Mouse (Mus musculus): ENCODE data around the gene Ccl7. TPM values are rescaled to one million over a fixed set of nuclear protein-coding genes. Genes with fewer than 3 reads are reported as not detected.
A peak's percentile ranks its signal among the peaks of the same experiment; 100 is the strongest.

The Ccl7 gene
- under 1 TPM in 1 of 2 experiments, not detected in 1; 0.51 TPM for total RNA-seq (2021)
- long read RNA-seq, experiment 1 = 0 reads
- long read RNA-seq, experiment 2 = 0 reads

DNA sequence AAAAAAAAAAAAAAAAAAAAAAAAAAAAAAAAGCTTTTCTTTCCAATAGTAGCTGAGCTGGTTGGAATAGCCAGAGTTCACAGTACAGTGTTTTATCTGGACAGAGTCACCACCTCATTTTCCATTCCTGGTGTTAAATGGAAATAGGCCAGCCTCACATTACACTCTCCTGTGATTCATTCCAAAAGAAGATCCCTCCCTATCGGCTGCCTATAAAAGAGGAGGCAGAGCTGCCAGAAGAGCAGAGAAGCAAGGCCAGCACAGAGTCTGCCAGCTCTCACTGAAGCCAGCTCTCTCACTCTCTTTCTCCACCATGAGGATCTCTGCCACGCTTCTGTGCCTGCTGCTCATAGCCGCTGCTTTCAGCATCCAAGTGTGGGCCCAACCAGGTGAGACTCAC, at the start of gene Ccl7:
TSS of gene Ccl7 (plus strand) at position 242 of the 400 bp plus-strand sequence.
- peak; percentile 32 to 43 for DNase-seq (ENCODE audit: low spot score in 2 of 2)

DNA sequence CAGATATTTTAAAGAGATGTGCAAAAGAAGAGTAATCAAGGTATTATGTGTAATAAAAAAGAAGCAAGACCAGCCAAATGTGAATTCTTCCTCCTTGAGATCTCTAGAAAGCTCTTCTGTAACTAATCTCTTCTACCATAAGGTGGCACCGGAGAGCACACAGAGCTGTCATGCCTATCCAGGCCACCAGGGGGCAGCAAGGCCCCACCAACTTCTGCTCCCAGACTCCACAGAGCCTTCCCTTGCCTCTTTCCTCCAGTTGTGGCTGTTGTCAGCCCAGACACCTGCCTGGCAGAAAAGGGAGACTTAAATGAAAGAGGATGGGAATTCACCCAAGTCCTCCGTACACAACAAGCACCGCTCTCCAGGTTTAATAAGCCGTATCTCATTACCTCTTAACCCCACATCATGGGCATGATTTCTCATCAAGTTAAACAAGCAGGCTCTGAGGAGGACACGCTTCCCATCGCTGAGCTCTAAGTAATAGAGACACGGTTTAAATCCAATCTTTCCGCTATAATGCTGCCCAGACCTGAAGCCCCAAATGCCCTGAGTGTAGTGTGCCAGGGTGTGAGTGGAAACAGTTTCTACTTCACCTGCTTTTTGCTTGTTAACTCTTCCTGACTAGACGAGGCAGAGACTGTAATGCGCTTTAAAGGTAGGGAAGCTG, 49.2 kb upstream of the Ccl7 start:
- peak; percentile 77 to 82 for DNase-seq (ENCODE audit: low spot score in 2 of 2)

DNA sequence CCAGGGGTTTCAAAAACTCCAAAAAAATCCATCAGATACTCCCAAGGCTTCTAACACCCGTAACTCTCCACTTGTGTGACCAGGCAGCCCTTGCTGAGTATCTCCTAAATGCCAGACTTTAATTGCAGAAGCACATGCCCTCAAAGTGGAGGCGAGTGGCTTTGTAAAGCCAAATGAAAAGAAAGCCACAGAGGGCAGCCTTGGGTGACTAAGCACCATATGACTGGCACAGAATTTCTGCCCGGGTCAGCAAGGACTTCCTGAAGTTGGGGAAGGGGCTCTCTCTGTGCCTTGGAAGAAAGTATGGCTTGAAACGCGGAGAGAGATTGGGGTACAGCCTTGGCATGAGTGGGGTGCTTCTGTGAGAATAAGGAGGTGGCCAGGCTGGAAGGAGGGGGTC, 48.4 kb upstream of the Ccl7 start:
- no peak for DNase-seq (ENCODE audit: low spot score in 2 of 2)

DNA sequence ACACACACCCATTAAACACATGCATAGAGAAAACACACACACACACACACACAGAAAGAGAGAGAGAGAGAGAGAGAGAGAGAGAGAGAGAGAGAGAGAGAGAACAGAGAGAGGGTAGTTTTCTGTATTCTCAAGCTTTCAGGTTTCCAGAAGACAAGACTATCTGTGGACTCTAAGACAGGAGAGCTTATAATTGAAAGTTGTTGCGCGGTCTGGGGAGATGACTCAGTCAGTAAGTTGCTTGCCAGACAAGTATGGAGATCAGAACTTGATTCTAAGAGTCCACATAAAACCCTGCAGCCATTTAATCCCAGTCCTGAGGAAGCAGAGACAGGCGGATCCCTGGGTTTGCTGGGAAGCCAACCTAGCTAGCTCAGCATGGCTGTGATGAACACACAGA, 46.9 kb upstream of the Ccl7 start:
- DNase-seq (ENCODE audit: low spot score in 2 of 2) = no peak

DNA sequence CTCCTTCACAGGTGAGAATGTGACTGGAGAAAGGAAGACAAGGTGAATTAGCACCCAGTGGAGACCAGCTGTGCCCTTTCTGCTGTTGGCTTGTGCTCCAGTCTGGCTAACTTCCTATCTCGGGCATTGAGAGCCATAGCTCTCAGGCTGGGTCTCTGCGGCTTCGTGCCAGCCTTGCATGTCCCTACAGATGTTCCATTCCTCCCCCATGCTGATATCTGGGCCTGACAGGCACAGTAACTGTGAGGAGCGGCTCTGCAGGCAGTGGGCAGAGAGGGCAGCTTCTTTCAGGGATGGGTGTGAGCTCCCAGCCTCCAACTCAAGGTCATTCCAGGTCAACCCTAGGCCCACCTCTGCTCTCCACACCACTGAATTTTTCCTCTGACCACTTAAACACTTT, 46.0 kb upstream of the Ccl7 start:
- DNase-seq (ENCODE audit: low spot score in 2 of 2) = no peak

DNA sequence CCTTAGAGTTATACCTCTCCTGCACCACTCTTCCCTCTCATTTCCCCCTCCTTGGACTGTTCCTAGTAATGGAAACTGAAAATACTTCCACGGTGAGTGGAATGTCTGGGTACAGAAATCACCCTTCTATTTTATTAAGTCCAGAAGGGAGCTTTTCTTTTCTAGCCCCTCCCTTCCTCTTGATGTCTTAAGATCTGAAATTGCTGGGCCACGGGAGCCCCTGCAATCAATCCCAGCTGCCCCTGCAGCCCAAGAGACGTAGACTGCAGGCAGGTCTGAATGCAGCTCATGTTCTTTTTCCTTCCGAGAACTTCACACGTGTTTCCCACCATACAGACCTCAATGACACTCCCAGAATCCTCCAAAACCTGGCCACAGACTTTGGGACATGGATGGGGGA, 44.9 kb upstream of the Ccl7 start:
- no peak for DNase-seq (ENCODE audit: low spot score in 2 of 2)

DNA sequence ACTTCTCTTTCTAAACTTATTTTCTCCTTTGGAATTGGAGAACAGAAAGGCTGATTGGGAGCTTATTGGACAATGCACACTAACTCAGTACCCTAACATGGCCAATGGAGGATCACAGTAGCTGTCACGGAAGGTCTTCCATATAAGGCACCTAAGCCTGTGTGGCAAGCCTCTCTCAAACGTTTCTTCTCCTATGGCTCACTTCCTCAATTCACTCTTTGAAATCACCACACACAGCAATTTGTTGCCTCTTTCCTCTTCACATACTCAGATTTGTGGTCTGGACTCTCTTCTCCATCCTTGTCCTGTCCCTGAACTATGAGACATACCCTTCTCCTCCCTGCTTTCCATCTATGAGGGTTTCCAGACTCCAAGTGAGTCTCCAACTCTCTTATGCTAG, 40.7 kb upstream of the Ccl7 start:
- DNase-seq (ENCODE audit: low spot score in 2 of 2) = no peak

DNA sequence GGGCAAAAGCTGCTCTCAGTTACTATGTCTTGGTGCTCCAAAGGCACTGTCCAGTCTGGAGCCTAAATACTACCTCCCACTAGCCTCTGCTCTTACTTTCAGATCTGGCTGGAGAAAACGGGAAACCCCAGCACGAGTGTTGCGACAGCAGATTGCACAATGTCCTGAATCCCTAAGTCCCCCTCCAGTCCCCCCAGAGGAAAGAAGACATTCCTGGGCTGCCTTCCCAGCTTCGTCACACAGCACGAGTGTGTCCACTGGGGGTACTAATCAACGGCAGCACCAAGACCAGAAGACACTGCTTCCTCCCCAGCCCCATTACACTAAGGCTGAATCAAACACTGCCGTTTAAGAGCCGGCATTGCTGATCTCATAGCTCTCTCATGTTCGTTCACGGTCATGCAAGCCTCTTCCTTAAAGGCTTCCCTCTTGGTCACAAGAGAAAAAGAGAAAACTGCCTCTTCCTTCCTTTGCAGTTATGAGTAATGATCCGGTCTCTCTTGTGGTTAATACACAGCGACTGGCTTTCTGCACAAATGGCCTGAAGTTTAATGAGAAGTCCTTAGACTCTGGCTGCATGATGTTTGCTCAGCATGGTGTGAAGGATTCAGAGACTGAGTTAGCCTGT, 38.6 kb upstream of the Ccl7 start:
- DNase-seq (ENCODE audit: low spot score in 2 of 2) = peak; percentile 16 to 63

DNA sequence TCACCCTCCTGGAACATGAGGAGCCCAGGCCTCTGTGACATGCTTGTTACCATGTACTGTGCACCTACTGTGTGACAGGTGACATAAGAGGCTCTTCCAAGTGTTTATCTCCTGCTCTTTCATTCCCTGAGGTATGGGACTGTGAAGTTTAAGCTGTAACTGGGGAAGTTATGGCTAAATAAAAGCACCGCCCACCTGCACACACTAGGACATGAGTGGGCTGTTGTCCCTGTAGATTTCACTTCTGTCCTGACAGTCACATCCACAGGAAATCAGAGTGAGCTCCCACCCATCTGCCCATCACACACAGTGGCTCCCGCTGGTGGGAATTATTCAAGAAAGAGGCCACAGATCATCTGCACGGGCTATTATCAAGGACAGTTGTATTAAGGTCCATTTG, 35.4 kb upstream of the Ccl7 start:
- DNase-seq (ENCODE audit: low spot score in 2 of 2) = no peak

DNA sequence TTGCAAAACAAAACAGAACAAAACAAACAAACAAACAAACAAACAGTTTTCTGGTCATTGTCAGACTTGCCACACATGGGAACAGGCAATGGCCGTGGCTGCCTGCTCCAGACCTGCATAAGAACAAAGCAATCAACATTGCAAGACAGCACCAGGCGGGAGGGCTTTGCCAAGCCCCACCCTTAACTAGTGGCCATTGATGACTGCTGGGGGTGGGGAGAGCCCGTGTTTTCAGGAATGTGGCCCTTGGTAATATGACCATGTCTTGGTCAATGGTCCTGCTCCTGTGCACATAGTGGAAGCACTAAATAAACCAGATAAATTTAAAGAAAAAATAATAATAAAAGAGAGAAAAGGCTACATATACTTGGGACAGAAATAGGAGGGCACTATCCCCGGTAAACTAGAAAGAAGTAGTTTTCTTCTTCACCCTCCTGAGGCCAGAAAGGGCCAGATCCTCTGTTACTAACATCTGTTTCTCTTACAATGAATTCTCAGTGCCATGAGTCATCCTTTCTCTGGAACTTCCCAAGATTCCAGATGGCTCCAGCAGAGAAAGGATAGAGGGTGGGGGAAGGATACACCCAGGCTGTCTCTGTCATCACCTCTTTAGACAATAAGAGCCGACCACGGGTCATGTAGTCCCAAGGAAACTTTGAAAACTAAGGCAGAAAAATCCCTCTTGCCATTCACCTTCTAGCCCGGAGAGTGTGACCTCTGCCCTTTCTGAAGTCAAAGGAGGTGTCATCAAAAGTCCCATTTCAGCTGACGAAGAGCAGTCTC, 33.9 kb upstream of the Ccl7 start:
- DNase-seq (ENCODE audit: low spot score in 2 of 2) = no peak

DNA sequence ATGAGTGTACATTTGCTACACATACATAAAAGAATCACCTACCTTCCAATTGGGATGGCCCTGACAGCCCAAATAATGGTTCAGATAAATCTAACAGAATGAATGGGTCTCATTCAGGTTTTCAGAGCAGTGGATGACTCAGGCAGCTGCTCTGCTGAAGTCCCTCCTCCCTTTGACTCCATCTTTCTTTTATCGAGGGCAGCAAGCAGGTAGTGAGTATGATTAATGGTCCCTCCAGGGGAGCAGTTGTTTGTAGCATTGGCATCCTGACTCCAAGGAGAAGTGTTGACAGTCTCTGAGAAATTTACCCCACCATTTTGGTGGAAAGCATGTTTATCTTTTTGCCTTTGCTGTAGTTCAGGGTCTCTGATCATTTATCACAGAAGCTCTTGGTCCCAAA, 31.8 kb upstream of the Ccl7 start:
- DNase-seq (ENCODE audit: low spot score in 2 of 2) = no peak

DNA sequence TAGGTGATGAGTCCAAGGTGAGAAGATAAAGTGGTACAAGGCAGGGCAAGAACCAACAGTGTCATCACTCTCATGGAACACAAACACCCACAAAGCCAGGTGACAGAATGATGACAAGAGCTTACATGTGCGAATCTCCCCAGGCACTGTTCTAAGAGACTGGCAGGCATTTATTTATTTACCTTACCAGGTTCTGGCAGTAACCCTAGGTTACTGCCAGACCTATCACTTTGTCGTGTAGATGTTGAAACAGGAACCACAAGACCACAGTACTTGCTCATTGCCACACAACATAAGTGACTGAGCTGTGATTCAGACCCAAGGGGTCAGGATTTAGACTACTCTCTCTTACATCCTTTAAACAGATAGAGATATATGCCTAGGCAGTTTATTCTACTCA, 30.4 kb upstream of the Ccl7 start:
- no peak for DNase-seq (ENCODE audit: low spot score in 2 of 2)

DNA sequence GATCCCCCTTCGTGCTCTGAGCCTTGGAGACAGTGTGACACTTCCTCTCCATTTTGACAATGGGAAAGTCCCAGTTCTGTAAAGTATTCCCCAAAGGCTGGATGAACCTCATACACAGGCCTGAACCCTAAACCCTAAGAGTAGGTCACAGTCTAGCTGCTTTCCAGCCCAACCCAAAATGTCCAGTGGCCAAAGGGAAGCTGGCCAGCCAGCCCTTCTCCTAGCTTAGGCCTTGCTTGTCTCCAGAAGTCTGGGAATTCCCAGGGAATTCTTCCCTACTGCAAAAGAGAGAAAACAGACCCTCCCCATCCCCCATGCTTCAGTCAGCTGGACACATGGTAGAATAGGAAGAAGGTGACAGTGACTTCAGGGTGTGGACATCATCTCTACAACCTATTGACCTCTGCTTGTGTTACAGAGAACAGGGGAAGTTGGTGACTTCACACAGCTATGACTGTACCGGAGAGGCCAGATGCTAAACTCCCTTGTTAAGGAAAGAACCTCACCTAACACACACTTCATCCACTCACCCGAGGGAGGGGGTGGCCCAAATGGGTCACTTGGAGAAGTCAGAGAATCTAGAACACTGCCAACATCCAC, 29.2 kb upstream of the Ccl7 start:
- no peak for DNase-seq (ENCODE audit: low spot score in 2 of 2)

DNA sequence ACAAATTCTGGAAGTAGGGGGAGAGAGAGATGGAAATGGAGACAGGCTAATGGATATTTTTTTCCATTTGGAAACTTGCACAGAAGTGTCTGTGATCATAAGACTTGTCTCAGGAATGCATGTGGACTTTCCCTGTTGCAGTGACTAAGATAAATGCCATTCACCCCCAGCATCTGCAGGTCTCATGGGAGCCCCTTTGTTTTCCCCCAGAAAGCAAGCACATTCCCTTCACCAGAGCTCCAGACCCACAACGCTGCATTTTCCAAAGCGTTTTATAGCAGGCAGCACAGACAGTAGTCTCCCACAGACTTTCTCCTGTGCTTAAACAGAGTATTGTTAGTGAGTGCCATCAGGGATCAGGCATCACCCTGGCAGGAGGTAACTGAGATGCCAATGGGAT, 26.1 kb upstream of the Ccl7 start:
- no peak for DNase-seq (ENCODE audit: low spot score in 2 of 2)

DNA sequence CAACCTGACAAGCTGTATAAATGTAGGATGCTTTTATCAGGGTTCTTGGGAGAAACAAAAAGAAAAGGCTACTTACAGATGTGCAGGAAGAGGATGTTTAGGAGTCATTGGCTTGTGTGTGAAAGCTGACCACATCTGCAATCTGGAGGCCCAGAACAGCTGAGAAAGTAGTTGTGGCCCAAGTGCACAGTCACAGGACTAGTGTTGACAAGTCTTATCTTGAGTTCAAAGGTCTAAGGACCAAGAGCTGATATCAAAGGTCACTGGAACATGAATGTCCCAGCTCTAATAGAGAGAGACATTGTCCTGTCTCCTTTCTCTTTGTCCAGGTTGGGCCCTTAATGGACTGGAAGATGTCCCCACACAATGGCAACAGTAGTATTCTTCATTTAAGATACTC, 25.7 kb upstream of the Ccl7 start:
- DNase-seq (ENCODE audit: low spot score in 2 of 2) = no peak

DNA sequence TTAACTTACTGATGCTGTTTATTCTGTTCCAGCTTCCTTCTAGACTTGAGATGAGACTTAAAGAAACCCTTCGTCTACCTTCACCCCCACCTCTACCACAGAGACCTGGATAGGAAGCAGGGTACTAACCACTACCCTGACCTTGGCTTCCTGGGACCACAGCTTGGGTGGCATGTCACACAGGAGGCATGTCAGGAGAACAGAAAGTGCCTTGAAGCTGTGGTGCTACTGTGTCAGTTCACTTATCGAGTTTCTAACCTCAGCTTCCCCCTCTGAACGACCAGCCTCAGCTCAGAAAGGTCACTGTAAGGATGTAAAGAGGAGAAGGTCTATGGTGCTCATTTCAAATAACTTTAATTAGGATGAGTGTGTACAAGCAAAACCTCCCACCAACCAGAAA, 24.1 kb upstream of the Ccl7 start:
- DNase-seq (ENCODE audit: low spot score in 2 of 2) = no peak

DNA sequence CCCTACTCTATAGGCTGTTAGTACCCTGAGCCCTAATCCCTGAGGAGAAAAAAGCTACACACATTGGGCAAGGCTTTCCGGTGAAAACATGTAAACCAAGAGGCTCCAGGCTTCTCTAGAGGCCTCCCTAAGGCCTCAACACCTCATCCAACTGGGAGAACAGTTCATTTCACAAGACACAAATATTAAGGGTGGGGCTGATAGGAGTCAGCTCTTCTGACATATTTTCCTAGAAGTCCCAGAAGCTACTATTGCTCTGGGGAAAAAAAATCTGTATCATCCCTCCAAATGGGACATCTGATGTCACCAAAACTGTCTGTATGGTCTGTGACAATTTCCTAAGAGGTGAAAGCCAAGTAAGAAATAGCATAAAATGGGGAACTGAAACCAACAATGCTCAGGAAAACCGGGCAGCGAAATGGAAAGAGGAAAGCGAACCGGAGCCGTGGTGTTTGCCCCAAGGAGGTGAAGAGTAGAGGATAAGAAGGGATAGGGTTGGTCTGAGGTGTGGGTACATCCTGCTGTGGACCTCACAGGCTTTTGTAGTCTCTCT, 22.9 kb upstream of the Ccl7 start:
- no peak for DNase-seq (ENCODE audit: low spot score in 2 of 2)

DNA sequence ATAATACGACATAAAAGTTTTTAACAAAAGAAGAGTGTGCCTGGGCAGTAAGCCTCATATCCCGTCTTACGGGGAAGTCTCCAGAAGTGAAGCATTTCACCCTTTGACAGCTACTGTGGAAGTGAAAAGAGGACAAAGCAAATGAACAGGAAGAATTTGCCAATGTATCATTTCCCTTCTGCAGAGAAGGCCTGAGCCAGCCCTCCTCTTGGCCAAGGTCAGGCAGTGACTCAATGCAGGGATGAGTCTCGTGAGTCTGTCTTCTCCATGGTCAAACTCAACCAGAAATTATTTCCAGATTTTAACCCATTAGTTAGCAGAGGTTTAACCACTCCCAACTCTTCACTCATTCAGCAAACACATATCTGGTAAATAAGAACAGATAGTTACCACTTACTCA, 21.7 kb upstream of the Ccl7 start:
- peak in 1 of 2 experiments; percentile 28 for DNase-seq (ENCODE audit: low spot score in 2 of 2)

DNA sequence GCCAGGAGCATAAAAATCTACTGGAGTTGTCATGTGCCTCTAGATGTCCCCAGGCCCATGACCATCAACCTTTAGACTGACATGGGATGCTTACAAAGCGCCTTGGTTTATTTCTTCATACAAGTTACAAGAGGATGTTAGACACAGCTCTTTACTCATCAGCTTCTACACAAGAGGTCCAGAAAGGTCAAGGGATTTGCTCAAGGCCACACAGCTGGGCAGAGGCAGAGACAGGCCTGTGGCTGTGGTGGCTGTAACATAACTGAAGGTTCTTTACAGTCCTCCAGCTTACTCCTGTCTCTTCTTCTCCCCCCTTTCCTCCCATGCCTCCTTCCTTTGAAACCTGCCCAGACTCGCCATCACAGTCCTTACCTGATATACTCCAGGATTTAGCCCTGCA, 15.3 kb upstream of the Ccl7 start:
- no peak for DNase-seq (ENCODE audit: low spot score in 2 of 2)

DNA sequence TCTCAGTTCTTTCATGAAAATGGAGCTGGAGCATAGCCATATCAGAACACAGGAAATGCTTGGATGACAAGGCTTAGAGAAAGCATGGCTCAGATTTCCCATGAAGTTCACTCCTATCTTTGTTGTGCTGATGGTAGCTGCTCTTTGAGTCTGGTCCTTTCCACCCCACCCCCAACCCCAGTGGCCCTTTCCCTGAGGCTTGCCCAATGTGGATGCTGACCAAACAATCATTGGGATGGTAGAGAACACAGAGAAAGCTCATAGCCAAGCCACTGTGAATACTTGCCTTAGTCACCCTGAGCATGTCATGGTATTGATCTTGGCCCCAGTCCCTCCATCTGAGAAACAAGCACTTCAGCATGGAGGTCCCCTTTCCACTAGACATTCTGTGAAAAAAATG, 13.4 kb upstream of the Ccl7 start:
- no peak for DNase-seq (ENCODE audit: low spot score in 2 of 2)

DNA sequence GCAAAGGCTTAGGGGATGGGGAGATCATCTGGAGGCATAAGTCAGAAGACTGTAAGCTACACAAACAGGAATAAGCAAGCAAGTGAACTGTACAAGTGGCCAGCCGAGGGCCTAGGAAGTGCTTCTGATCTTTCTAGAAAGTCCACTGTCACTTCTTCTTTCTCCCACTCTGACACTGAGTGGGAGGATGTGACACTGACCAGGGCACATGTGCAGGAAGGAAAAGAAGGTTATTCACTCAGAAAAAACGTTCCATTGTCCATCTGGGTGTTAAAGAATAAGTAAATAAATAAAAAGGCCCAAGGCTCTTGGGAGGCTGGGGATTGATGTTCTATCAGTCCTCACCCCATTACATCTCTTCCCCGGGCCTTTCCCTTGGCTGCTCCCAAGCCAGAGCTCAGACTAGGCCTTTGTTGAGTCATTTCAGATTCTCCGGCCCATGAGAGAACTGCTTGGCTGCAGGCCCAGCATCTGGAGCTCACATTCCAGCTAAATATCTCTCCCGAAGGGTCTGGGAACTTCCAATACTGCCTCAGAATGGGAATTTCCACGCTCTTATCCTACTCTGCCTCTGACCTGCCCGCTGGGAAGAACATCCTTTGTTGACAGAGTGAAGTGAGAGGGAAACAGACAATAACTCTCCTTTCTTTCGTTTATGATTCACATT, 12.7 kb upstream of the Ccl7 start:
- peak; percentile 22 to 42 for DNase-seq (ENCODE audit: low spot score in 2 of 2)
